Mouse (Mus musculus) liver, embryonic 16.5 days (tissue): ENCODE measurements at regions not wholly inside any gene's neighbourhood (a gene's known extent, or its start where the extent isn't known, plus 50 kb on each side); places are given as distances from the start of the nearest gene placed in this dataset.

Source experiments
- ATAC-seq: fragments of 200-750 bp; cut with Nextera tagmentation; 2 replicates; pipeline ENCODE4 v1.8.0; 2017; ENCODE audit warnings: low read depth, mild to moderate bottlenecking, moderate number of reproducible peaks, moderate library complexity
- H3K27ac ChIP-seq: fragments of 300-500 bp; sonication (generic); 2 replicates; pipeline ENCODE4 v1.5.1; 2014; ENCODE audit warnings: mild to moderate bottlenecking, low read length
- H3K27me3 ChIP-seq: fragments of 300-500 bp; sonication (generic); 2 replicates; pipeline ENCODE4 v1.6.1; 2014; ENCODE audit warnings: low read depth, low read length, mixed read lengths; ENCODE audit not compliant: control insufficient read depth, insufficient read depth
- H3K36me3 ChIP-seq: fragments of 300-500 bp; sonication (generic); 2 replicates; pipeline ENCODE4 v1.6.1; 2014; ENCODE audit warnings: mild to moderate bottlenecking; ENCODE audit not compliant: control insufficient read depth, insufficient read depth
- H3K4me1 ChIP-seq: fragments of 300-500 bp; sonication (generic); 2 replicates; pipeline ENCODE4 v1.6.1; 2014; ENCODE audit warnings: low read depth, low read length, mixed read lengths; ENCODE audit not compliant: control insufficient read depth
- H3K4me2 ChIP-seq: fragments of 300-500 bp; sonication (generic); 2 replicates; pipeline ENCODE4 v1.6.1; 2014; ENCODE audit warnings: low read depth, low read length, mixed read lengths
- H3K4me3 ChIP-seq: fragments of 300-500 bp; sonication (generic); 2 replicates; pipeline ENCODE4 v1.5.1; 2014; ENCODE audit warnings: low read depth, mild to moderate bottlenecking, low read length
- H3K9ac ChIP-seq: fragments of 300-500 bp; sonication (generic); 2 replicates; pipeline ENCODE4 v1.6.1; 2014; ENCODE audit warnings: low read depth, low read length
- H3K9me3 ChIP-seq: fragments of 300-500 bp; sonication (generic); replicated peaks from 2 replicates; pipeline ENCODE4 v1.6.1; 2016; ENCODE audit warnings: low read length; ENCODE audit not compliant: control insufficient read depth
- whole genome bisulfite sequencing: fragments of 180-500 bp; shearing (Covaris S2); extraction: QIAGEN DNeasy Blood & Tissue Kit; methylation state at CpG from one replicate; pipeline ENCODE4 v1.1.7; 2014; ENCODE audit not compliant: insufficient replicate concordance; 5-methylcytosine and 5-hydroxymethylcytosine counted together

- Histone ChIP-seq H3K9ac (no peak overlapping the region), H3K27ac (no peak overlapping the region), H3K4me2 (no peak overlapping the region), H3K27me3 (no peaks in the 10 kb centered on the region), H3K36me3 (no peaks in the 10 kb centered on the region), H3K4me3 (no peak overlapping the region), H3K9me3 (no peaks in the 10 kb centered on the region), H3K4me1 (no peaks in the 10 kb centered on the region)
- WGBS: 66% methylated on average over 13 of the region's 13 CpGs
- no peak for ATAC-seq
These were observed 239.4 kb downstream of the Gm45692 start for GRCm38 (mm10) chr8:26358711-26359136.

GRCm38 (mm10) chr8:26362366-26362765 is 243.0 kb downstream of the Gm45692 start:
- 53% methylated on average over 5 of the region's 5 CpGs for WGBS
- no peak for ATAC-seq
- no peak overlapping the region for H3K4me3 ChIP-seq

GRCm38 (mm10) chr8:26363616-26364015 is 244.3 kb downstream of the Gm45692 start:
- H3K27me3 ChIP-seq: no peaks in the 10 kb centered on the region
- H3K36me3 ChIP-seq: no peaks in the 10 kb centered on the region
- ATAC-seq: no peak
- no peak overlapping the region for H3K4me3 ChIP-seq
- H3K9me3 ChIP-seq: no peaks in the 10 kb centered on the region
- 62% methylated on average over 4 of the region's 4 CpGs for WGBS
- no peak overlapping the region for H3K27ac ChIP-seq
- no peak overlapping the region for H3K9ac ChIP-seq
- H3K4me2 ChIP-seq: no peak overlapping the region
- H3K4me1 ChIP-seq: no peaks in the 10 kb centered on the region

More at GRCm38 (mm10) chr8:26362366-26362765, 243.0 kb downstream of the Gm45692 start:
- Histone ChIP-seq H3K9me3 (no peaks in the 10 kb centered on the region), H3K27ac (no peak overlapping the region), H3K4me2 (no peak overlapping the region), H3K36me3 (no peaks in the 10 kb centered on the region), H3K4me1 (no peaks in the 10 kb centered on the region), H3K27me3 (no peaks in the 10 kb centered on the region), H3K9ac (no peak overlapping the region)

GRCm38 (mm10) chr8:26364637-26365036 is 245.3 kb downstream of the Gm45692 start:
- H3K4me2 ChIP-seq: no peak overlapping the region
- no peaks in the 10 kb centered on the region for H3K4me1 ChIP-seq
- H3K27ac ChIP-seq: no peak overlapping the region
- 45% methylated on average over 4 of the region's 4 CpGs for WGBS
- no peaks in the 10 kb centered on the region for H3K9me3 ChIP-seq
- no peaks in the 10 kb centered on the region for H3K27me3 ChIP-seq
- H3K9ac ChIP-seq: no peak overlapping the region
- H3K4me3 ChIP-seq: no peak overlapping the region
- ATAC-seq: no peak
- H3K36me3 ChIP-seq: no peaks in the 10 kb centered on the region

- Histone ChIP-seq H3K36me3 (no peaks in the 10 kb centered on the region), H3K9ac (no peak overlapping the region), H3K4me3 (no peak overlapping the region), H3K9me3 (no peaks in the 10 kb centered on the region), H3K27me3 (no peaks in the 10 kb centered on the region), H3K4me1 (no peaks in the 10 kb centered on the region), H3K27ac (no peak overlapping the region), H3K4me2 (no peak overlapping the region)
- no peak for ATAC-seq
- WGBS: 24% methylated on average over 3 of the region's 3 CpGs
These were observed 261.3 kb downstream of the Gm45692 start for GRCm38 (mm10) chr8:26380668-26381067.

- Histone ChIP-seq H3K27ac (no peak overlapping the region), H3K4me1 (no peaks in the 10 kb centered on the region), H3K4me3 (no peak overlapping the region), H3K9ac (no peak overlapping the region), H3K9me3 (no peaks in the 10 kb centered on the region), H3K4me2 (no peak overlapping the region), H3K36me3 (no peaks in the 10 kb centered on the region), H3K27me3 (no peaks in the 10 kb centered on the region)
- 74% methylated on average over 7 of the region's 7 CpGs for WGBS
- ATAC-seq: no peak
These were observed 263.1 kb downstream of the Gm45692 start for GRCm38 (mm10) chr8:26382426-26382825.

GRCm38 (mm10) chr8:26383886-26384285 is 264.6 kb downstream of the Gm45692 start:
- Histone ChIP-seq H3K27me3 (no peaks in the 10 kb centered on the region), H3K4me1 (no peaks in the 10 kb centered on the region), H3K9ac (no peak overlapping the region), H3K36me3 (no peaks in the 10 kb centered on the region), H3K9me3 (no peaks in the 10 kb centered on the region), H3K4me2 (no peak overlapping the region), H3K4me3 (no peak overlapping the region), H3K27ac (no peak overlapping the region)
- no peak for ATAC-seq
- WGBS: 37% methylated on average over 3 of the region's 3 CpGs

- Histone ChIP-seq H3K27me3 (no peaks in the 10 kb centered on the region), H3K36me3 (no peaks in the 10 kb centered on the region), H3K9me3 (no peaks in the 10 kb centered on the region), H3K27ac (no peak overlapping the region), H3K4me1 (no peaks in the 10 kb centered on the region), H3K9ac (no peak overlapping the region), H3K4me3 (no peak overlapping the region), H3K4me2 (no peak overlapping the region)
- WGBS: 12% methylated on average over 3 of the region's 3 CpGs
- ATAC-seq: no peak
These were observed 265.1 kb downstream of the Gm45692 start for GRCm38 (mm10) chr8:26384305-26384993.

GRCm38 (mm10) chr8:26384994-26385345 is 265.6 kb downstream of the Gm45692 start:
- 28% methylated on average over 6 of the region's 6 CpGs for WGBS
- no peak overlapping the region for H3K9ac ChIP-seq
- no peaks in the 10 kb centered on the region for H3K4me1 ChIP-seq

More at GRCm38 (mm10) chr8:26384994-26385345, 265.6 kb downstream of the Gm45692 start:
- ATAC-seq: no peak
- Histone ChIP-seq H3K27me3 (no peaks in the 10 kb centered on the region), H3K27ac (no peak overlapping the region), H3K36me3 (no peaks in the 10 kb centered on the region), H3K9me3 (no peaks in the 10 kb centered on the region), H3K4me3 (no peak overlapping the region), H3K4me2 (no peak overlapping the region)
